ENCODE assay signal across 9 mouse cellular contexts in genomic region chr7:44356590-44357481, GRCm38 (mm10). TPM values are rescaled to one million over a fixed set of nuclear protein-coding genes. Genes with fewer than 3 reads are reported as not detected.
DNase-seq lines count a peak whose midpoint lies in the region; ATAC-seq and TF ChIP-seq lines count a peak whose summit lies in the region.
"Had no signal": no experiment of that assay in that cellular context is flagged by ENCODE, and none has a peak within 500 bp of the region (broad histone marks: within the 10 kb centered on the region; RNA-seq: fewer than 3 reads in every experiment).

No protein-coding gene starts in this region.

- H3K4me1 ChIP-seq in kidney, embryonic 15.5 days, result peaks cover 68% of the 10 kb centered on the region
- peaks cover 62% of the 10 kb centered on the region for H3K4me1 ChIP-seq in forebrain, embryonic 13.5 days
- no peaks in the 10 kb centered on the region for H3K4me1 ChIP-seq in midbrain, postnatal 0 days (ENCODE audit: insufficient read depth, low read length)

- TF ChIP-seq CTCF in midbrain, postnatal 0 days (IDR thresholded peaks at IDR 0.05), result no peak

- no peaks in the 10 kb centered on the region for H3K9me3 ChIP-seq in kidney, embryonic 15.5 days (replicated peaks)
- H3K9me3 ChIP-seq in forebrain, embryonic 13.5 days (replicated peaks), result no peaks in the 10 kb centered on the region
- no peaks in the 10 kb centered on the region for H3K9me3 ChIP-seq in midbrain, postnatal 0 days (ENCODE audit: low read length)
- H3K9me3 ChIP-seq: liver, embryonic 15.5 days had no signal

- no peak for DNase-seq in kidney, postnatal 25 days
- DNase-seq in cerebellum, postnatal 25 days, result peak; percentile 27 to 45
- no peak for DNase-seq in midbrain, postnatal 0 days (ENCODE audit: low spot score)
- DNase-seq in thymus, postnatal 36 days, result no peak
- DNase-seq in frontal cortex, postnatal 14 days (ENCODE audit: low spot score in 2 of 2), result no peak
- DNase-seq: gastrocnemius, postnatal 36 days had no signal

- no peak overlapping the region for H3K27ac ChIP-seq in kidney, embryonic 15.5 days
- H3K27ac ChIP-seq in forebrain, embryonic 13.5 days, result no peak overlapping the region; the same call in 1 of the 2 replicates
- peak overlapping the region; percentile 43; the same call in 1 of the 2 replicates for H3K27ac ChIP-seq in midbrain, postnatal 0 days (ENCODE audit: low read depth, low read length)
- H3K27ac ChIP-seq: liver, embryonic 15.5 days had no signal

- no peak for ATAC-seq in kidney, embryonic 15.5 days (replicated peaks; ENCODE audit: low FRiP score)
- ATAC-seq in forebrain, embryonic 13.5 days, result no peak
- no peak for ATAC-seq in midbrain, postnatal 0 days (ENCODE audit: low FRiP score)

- peaks cover 87% of the 10 kb centered on the region for H3K27me3 ChIP-seq in kidney, embryonic 15.5 days
- peaks cover 79% of the 10 kb centered on the region for H3K27me3 ChIP-seq in forebrain, embryonic 13.5 days
- H3K27me3 ChIP-seq in midbrain, postnatal 0 days (ENCODE audit: insufficient read depth, low read length), result peaks cover 5% of the 10 kb centered on the region; the same call in 1 of the 2 replicates

- no peaks in the 10 kb centered on the region for H3K36me3 ChIP-seq in kidney, embryonic 15.5 days
- no peaks in the 10 kb centered on the region for H3K36me3 ChIP-seq in forebrain, embryonic 13.5 days (ENCODE audit: poor library complexity, severe bottlenecking)
- H3K36me3 ChIP-seq in midbrain, postnatal 0 days (ENCODE audit: insufficient read depth, low read length), result peaks cover 24% of the 10 kb centered on the region
- H3K36me3 ChIP-seq: liver, embryonic 15.5 days had no signal

- under 1% methylated on average over 35 of the region's 35 CpGs for WGBS in kidney, embryonic 15.5 days
- WGBS in forebrain, embryonic 13.5 days, result 4% methylated on average over 35 of the region's 35 CpGs
- 12% methylated on average over 35 of the region's 35 CpGs for WGBS in midbrain, postnatal 0 days

- peak overlapping the region; percentile 31 for H3K4me3 ChIP-seq in kidney, embryonic 15.5 days (replicated peaks)
- peak overlapping the region; percentile 7; the same call in 1 of the 2 replicates for H3K4me3 ChIP-seq in forebrain, embryonic 13.5 days
- no peak overlapping the region for H3K4me3 ChIP-seq in midbrain, postnatal 0 days (ENCODE audit: low read depth, low read length)
- H3K4me3 ChIP-seq: liver, embryonic 15.5 days had no signal

- H3K9ac ChIP-seq in kidney, embryonic 15.5 days, result no peak overlapping the region
- H3K9ac ChIP-seq in forebrain, embryonic 13.5 days, result peak overlapping the region; percentile 26; the same call in 1 of the 2 replicates
- H3K9ac ChIP-seq in midbrain, postnatal 0 days (replicated peaks; ENCODE audit: low read length, poor library complexity, severe bottlenecking), result no peak overlapping the region
- H3K9ac ChIP-seq: liver, embryonic 15.5 days had no signal

- peak overlapping the region; percentile 36 for H3K4me2 ChIP-seq in kidney, embryonic 15.5 days
- H3K4me2 ChIP-seq in forebrain, embryonic 13.5 days, result peak overlapping the region; percentile 29
- H3K4me2 ChIP-seq in midbrain, postnatal 0 days (ENCODE audit: low read depth, low read length, poor library complexity, severe bottlenecking), result no peak overlapping the region
- H3K4me2 ChIP-seq: liver, embryonic 15.5 days had no signal

RNA-seq across cellular contexts. Expression of gene Syt3, which starts 27.1 kb away (rescaled TPM):
- 2.4 and 2.5 TPM in 2 replicates for polyA plus RNA-seq in kidney, embryonic 15.5 days (2015; fragmentation: Nextera tagmentation; extraction: Ambion mirVana)
- polyA plus RNA-seq in forebrain, embryonic 13.5 days (2015; fragmentation: Nextera tagmentation; extraction: Ambion mirVana), result 10.1 and 10.6 TPM in 2 replicates
- 119 and 144 TPM in 2 replicates for total RNA-seq in midbrain, postnatal 0 days (2014; rRNA removed)
- 88.4 and 96.7 TPM in 2 replicates for polyA plus RNA-seq in midbrain, postnatal 0 days (2015; fragmentation: Nextera tagmentation; extraction: Ambion mirVana)
- polyA plus RNA-seq: liver, embryonic 15.5 days had no signal

RNA-seq across cellular contexts. Expression of gene 1700008O03Rik, which starts 28.8 kb away (rescaled TPM):
- 1.1 TPM in 2 replicates for polyA plus RNA-seq in kidney, embryonic 15.5 days (2015; fragmentation: Nextera tagmentation; extraction: Ambion mirVana)
- 0.59 and 1.1 TPM in 2 replicates for polyA plus RNA-seq in forebrain, embryonic 13.5 days (2015; fragmentation: Nextera tagmentation; extraction: Ambion mirVana)
- 0.38 and 1.4 TPM in 2 replicates for total RNA-seq in midbrain, postnatal 0 days (2014; rRNA removed)
- polyA plus RNA-seq in midbrain, postnatal 0 days (2015; fragmentation: Nextera tagmentation; extraction: Ambion mirVana), result 3.8 and 5.2 TPM in 2 replicates
- total RNA-seq: gastrocnemius, postnatal 36 days had no signal

RNA-seq across cellular contexts. Expression of gene Shank1, which starts 46.8 kb away (rescaled TPM):
- polyA plus RNA-seq in kidney, embryonic 15.5 days (2015; fragmentation: Nextera tagmentation; extraction: Ambion mirVana), result 1.6 and 2.5 TPM in 2 replicates
- 13.2 and 15.1 TPM in 2 replicates for polyA plus RNA-seq in forebrain, embryonic 13.5 days (2015; fragmentation: Nextera tagmentation; extraction: Ambion mirVana)
- total RNA-seq in midbrain, postnatal 0 days (2014; rRNA removed), result 48.1 and 60.3 TPM in 2 replicates
- 33.9 and 39.2 TPM in 2 replicates for polyA plus RNA-seq in midbrain, postnatal 0 days (2015; fragmentation: Nextera tagmentation; extraction: Ambion mirVana)

RNA-seq across cellular contexts. Expression of gene Clec11a, which starts 50.1 kb away (rescaled TPM):
- polyA plus RNA-seq in kidney, embryonic 15.5 days (2015; fragmentation: Nextera tagmentation; extraction: Ambion mirVana), result 6.0 and 7.0 TPM in 2 replicates
- polyA plus RNA-seq in forebrain, embryonic 13.5 days (2015; fragmentation: Nextera tagmentation; extraction: Ambion mirVana), result 3.0 and 3.4 TPM in 2 replicates
- total RNA-seq in midbrain, postnatal 0 days (2014; rRNA removed), result 3.2 and 3.9 TPM in 2 replicates
- polyA plus RNA-seq in midbrain, postnatal 0 days (2015; fragmentation: Nextera tagmentation; extraction: Ambion mirVana), result 3.5 and 3.8 TPM in 2 replicates

Comparison
In these comparisons a context has a peak if more than half of its experiments do, and no peak if none do; other contexts are left out.
1. DNase-seq: peak in cerebellum, postnatal 25 days (2 of 2); none in kidney, postnatal 25 days (0 of 2), midbrain, postnatal 0 days (single experiment), thymus, postnatal 36 days (0 of 2) and frontal cortex, postnatal 14 days (0 of 2).